Mouse (Mus musculus) liver, adult 2 months (tissue): ENCODE results near the gene Macf1.

Experiments used
- CTCF ChIP-seq: fragments of 200-500 bp; IDR thresholded peaks from 2 replicates; pipeline ENCODE4 v1.5.1; 2011; ENCODE audit warnings: low read depth, low read length, control low read depth
- POLR2A ChIP-seq: fragments of 200-500 bp; IDR thresholded peaks from 2 replicates; pipeline ENCODE4 v1.6.1; 2011; ENCODE audit warnings: low read length, control low read depth; ENCODE audit not compliant: insufficient read depth; ENCODE audit errors: extremely low read depth

- TF ChIP-seq POLR2A (no peak), CTCF (no peak)
These were observed 21.2 kb upstream of the Macf1 start for GRCm38 (mm10) chr4:123705340-123705739.
